Mouse (Mus musculus) myocyte (in vitro differentiated cells): ENCODE data around the gene Foxn1.

Source experiments
- MAX ChIP-seq: IDR thresholded peaks from one replicate; pipeline ENCODE4 v1.6.1; 2011; ENCODE audit warnings: low read depth, mild to moderate bottlenecking, control low read depth
- MYOD1 ChIP-seq, 3 experiments: IDR thresholded peaks; one replicate each; pipeline ENCODE4 v1.6.1; 2011; ENCODE audit warnings: control low read depth in 2 of 3, low read depth in 2 of 3, mild to moderate bottlenecking in 2 of 3, moderate library complexity in 1 of 3; ENCODE audit not compliant: insufficient read length in 2 of 3, control insufficient read depth in 1 of 3
- POLR2A ChIP-seq: IDR thresholded peaks from one replicate; pipeline ENCODE4 v1.6.1; 2011; ENCODE audit warnings: low read depth, mild to moderate bottlenecking, control low read depth, moderate library complexity; ENCODE audit not compliant: insufficient read length
- POLR2AphosphoS2 ChIP-seq: IDR thresholded peaks from one replicate; pipeline ENCODE4 v1.6.1; 2011; ENCODE audit warnings: low read depth, control low read depth; ENCODE audit not compliant: insufficient read length
- TCF12 ChIP-seq: IDR thresholded peaks from one replicate; pipeline ENCODE4 v1.6.1; 2011; ENCODE audit warnings: mild to moderate bottlenecking, control low read depth; ENCODE audit not compliant: poor library complexity, insufficient read depth, severe bottlenecking
- USF1 ChIP-seq: IDR thresholded peaks from one replicate; pipeline ENCODE4 v1.6.1; 2011; ENCODE audit warnings: low read depth, mild to moderate bottlenecking, control low read depth, moderate library complexity

GRCm38 (mm10) chr11:78354905-78355304 is 31.5 kb downstream of the Foxn1 start:
- TF ChIP-seq USF1: no peak
- TF ChIP-seq POLR2AphosphoS2: no peak
- no peak for TF ChIP-seq POLR2A
- TF ChIP-seq MYOD1 (IDR thresholded peaks at IDR 0.05; ENCODE audit: control insufficient read depth in 1 of 3, insufficient read length in 2 of 3, low read depth in 2 of 3): no peak
- TF ChIP-seq MAX: no peak
- no peak for TF ChIP-seq TCF12
